Mouse (Mus musculus) heart, embryonic 14.5 days (tissue): ENCODE results near the gene Rufy1. TPM values are rescaled to one million over a fixed set of nuclear protein-coding genes. Genes with fewer than 3 reads are reported as not detected.

ENCODE experiments used
- microRNA counts: library from miRNA; unstranded; fragments of <30 nt; microRNA quantifications from one replicate; lab custom pipeline; 2016
- microRNA-seq: library from miRNA; unstranded; fragments of <30 nt; microRNA quantifications from one replicate; pipeline ENCODE4, GENCODE M21; 2016
- polyA plus RNA-seq: library from polyadenylated mRNA; unstranded; fragments of >200 nt; fragmentation: Nextera tagmentation; extraction: Ambion mirVana; gene quantifications from 2 replicates; pipeline ENCODE4 v1.2.1, GENCODE M21; 2014

Rufy1 gene
- polyA plus RNA-seq, 1 experiment from 2014 or later: 28.6 TPM

MicroRNAs encoded within 50 kb of the gene (microRNA counts, 519-probe panel; counts per million panel counts)
- 3,825 counts per million, percentile 74 among the panel's probes with 10 or more counts for microRNA mmu-miR-804 (lab: Ali Mortazavi, UCI)

Small RNAs within 50 kb of the gene (microRNA-seq; reads per million reads assigned to microRNA genes)
- gene Mir804: not detected

Other genes with a start within 250 kb of the Rufy1 start
- 216 and 226 TPM in 2 replicates for gene Sqstm1, start 220.3 kb downstream of the Rufy1 start, polyA plus RNA-seq
- gene Mgat4b, start 220.2 kb downstream of the Rufy1 start, polyA plus RNA-seq: 32.9 and 37.6 TPM in 2 replicates
- 1.8 and 1.9 TPM in 2 replicates for gene Ltc4s, start 192.5 kb downstream of the Rufy1 start, polyA plus RNA-seq
- gene Maml1, start 138.8 kb downstream of the Rufy1 start, polyA plus RNA-seq: 5.2 and 5.6 TPM in 2 replicates
- 197 and 211 TPM in 2 replicates for gene Canx, start 105.5 kb downstream of the Rufy1 start, polyA plus RNA-seq
- gene Cby3, start 76.7 kb downstream of the Rufy1 start, polyA plus RNA-seq: 0.31 TPM in 1 of 2 replicates, not detected in the other
- gene Hnrnph1, start 54.1 kb downstream of the Rufy1 start, polyA plus RNA-seq: 226 and 241 TPM in 2 replicates
- gene Adamts2, start 171.0 kb upstream of the Rufy1 start, polyA plus RNA-seq: 6.6 and 8.0 TPM in 2 replicates